Mouse (Mus musculus): ENCODE results near the gene Scd2. TPM values are rescaled to one million over a fixed set of nuclear protein-coding genes. Genes with fewer than 3 reads are reported as not detected.

Scd2 gene
- total RNA-seq, 1 experiment = 284 TPM

DNA sequence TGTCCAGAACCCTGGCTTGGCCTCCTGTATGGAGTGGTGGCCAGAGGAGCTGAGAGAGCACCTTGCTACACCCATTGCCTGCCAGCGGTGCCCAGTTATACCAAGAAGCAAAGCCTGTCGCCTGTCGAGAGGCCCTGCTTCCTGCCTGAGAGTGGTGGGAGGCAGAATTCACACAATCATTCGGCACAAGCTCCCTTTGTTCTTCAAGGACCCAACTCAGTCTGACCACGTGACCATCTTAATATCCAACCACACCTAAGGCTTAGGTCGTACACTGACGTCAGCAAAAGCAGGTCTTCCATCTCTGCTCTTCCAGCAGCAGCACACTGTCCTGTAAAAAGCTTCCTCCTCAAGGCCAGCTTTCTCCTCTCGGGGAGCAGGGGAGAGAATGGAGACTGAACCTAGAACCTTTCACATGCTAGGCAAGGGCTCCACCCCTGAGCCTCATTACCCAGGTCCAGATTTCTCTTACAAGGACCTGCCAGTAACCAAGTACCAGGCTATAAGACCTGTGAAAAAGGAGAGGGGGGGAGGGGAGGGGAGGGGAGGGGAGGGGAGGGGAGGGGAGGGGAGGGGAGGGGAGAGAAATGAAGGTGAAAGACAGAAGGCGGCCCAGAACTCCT lies 10.8 kb upstream of the Scd2 start:
- in situ Hi-C loops (cut with MboI; ENCODE audit: low sequenced_read_pairs in 2 of 2, unreplicated experiment in 2 of 2) = no loop called here
- Histone ChIP-seq H3K4me3 (ENCODE audit: insufficient read depth in 1 of 2, low read depth in 1 of 2, low read length in 2 of 2, poor library complexity in 1 of 2, severe bottlenecking in 1 of 2) (peak overlapping the region; percentile 30 to 45; a peak in 2 of 4 replicates), H3K4me1 (ENCODE audit: control insufficient read depth in 2 of 2, insufficient read depth in 2 of 2, low read length in 2 of 2, poor library complexity in 1 of 2) (peaks cover 27 to 37% of the 10 kb centered on the region in 2 experiments), H3K9me3 (ENCODE audit: control insufficient read depth, insufficient read depth, low read depth, low read length) (no peaks in the 10 kb centered on the region), H3K9ac (ENCODE audit: insufficient read depth, low read depth, low read length, poor library complexity, severe bottlenecking) (peak overlapping the region; percentile 50), H3K36me3 (ENCODE audit: control insufficient read depth, insufficient read depth, low read length, poor library complexity, severe bottlenecking) (no peaks in the 10 kb centered on the region), H3K27ac (ENCODE audit: insufficient read depth, low read depth, low read length, poor library complexity, severe bottlenecking) (peak overlapping the region; percentile 73)
- no peak for TF ChIP-seq ZC3H11A (IDR thresholded peaks at IDR 0.05; ENCODE audit: borderline replicate concordance, low read depth, low read length)
- TF ChIP-seq ZNF384 (IDR thresholded peaks at IDR 0.05; ENCODE audit: low read depth, low read length) = no peak
- no peak for TF ChIP-seq CHD2 (IDR thresholded peaks at IDR 0.05; ENCODE audit: low read depth, low read length)
- TF ChIP-seq MAFK (IDR thresholded peaks at IDR 0.05; ENCODE audit: insufficient read depth, low read depth, low read length) = no peak
- TF ChIP-seq HCFC1 (IDR thresholded peaks at IDR 0.05; ENCODE audit: borderline replicate concordance, insufficient read depth, low read length) = no peak
- DNase-seq (ENCODE audit: low read depth, low spot score) = peak; percentile 75

DNA sequence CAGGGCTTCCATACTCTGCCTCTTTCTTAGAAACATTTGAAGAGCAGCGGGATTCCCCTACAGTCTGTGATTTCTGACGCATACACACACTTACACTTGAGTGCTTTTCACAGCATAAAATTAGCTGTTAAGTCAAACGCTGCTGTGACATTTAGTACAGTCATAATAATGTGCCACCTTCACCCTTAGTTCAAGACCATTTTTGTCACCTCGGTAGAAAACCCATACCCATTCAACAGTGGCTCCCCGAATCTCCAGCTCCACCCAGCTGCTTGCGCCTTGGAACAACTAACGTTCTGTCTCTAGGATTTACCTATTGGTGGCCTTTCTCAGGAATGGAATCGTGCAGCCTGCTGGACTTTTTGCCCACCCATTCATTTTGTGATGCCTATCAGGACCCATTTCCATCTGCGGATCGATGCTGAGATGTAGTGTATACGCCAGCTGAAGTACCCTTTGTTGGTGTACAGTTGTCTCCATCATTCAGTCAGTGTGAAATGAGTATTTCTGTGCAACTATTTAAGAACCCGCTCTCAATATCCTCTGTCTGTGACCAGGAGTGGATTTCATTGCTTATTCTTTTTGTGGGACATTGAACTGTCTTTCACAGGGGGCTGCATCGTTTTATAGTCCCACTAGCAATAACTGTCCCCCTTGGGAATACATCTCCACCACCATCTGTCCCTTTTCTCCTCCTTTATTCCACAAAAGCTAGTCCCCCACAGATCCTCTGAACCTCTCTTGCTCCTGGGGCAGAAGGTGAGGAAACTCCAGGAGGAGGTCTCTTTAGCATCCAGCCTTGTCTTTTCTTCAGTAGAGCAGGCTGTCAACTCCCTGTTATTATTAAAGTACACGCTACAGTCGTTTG lies 10.1 kb upstream of the Scd2 start:
- TF ChIP-seq MAFK (IDR thresholded peaks at IDR 0.05; ENCODE audit: insufficient read depth, low read depth, low read length) = no peak
- no peak for TF ChIP-seq ZNF384 (IDR thresholded peaks at IDR 0.05; ENCODE audit: low read depth, low read length)
- in situ Hi-C loops (cut with MboI; ENCODE audit: low sequenced_read_pairs in 2 of 2, unreplicated experiment in 2 of 2) = no loop called here
- peaks cover 26 to 34% of the 10 kb centered on the region in 2 experiments for H3K4me1 ChIP-seq (ENCODE audit: control insufficient read depth in 2 of 2, insufficient read depth in 2 of 2, low read length in 2 of 2, poor library complexity in 1 of 2)

DNA sequence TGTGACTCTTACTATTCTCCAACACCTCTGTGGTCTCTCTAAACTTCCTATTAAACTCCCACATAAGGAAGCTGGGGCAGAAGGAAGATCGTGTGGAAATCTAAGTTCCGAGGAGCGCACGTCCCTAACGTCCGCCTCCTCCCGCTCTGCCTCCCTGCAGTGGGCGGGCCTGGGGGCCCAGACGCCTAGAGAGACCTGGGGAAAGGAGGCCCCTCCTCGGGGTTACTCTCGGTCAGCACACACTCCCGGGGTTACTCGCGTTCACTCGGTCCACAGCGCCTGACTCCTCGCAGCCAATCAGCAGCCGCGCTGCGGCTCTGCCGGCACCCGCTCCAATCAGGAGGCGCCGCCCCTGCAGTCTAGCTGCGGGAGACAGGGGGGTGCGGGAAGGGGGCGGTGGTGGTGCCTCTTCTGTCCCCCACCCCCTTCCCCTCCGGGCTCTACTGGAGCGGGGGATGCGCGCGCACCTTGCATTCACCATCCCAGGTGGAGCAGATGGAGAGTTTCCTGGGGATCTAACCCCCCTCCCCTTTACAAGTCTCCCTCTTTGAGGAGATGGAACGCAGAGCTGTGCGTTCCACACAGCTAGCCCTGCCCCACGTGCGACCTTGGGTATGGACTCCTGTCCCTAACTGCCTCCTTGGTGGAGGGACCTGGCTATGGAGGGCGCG lies 9.3 kb upstream of the Scd2 start:
- Histone ChIP-seq H3K4me3 (ENCODE audit: insufficient read depth in 1 of 2, low read depth in 1 of 2, low read length in 2 of 2, poor library complexity in 1 of 2, severe bottlenecking in 1 of 2) (peak overlapping the region; percentile 63 to 74), H3K4me1 (ENCODE audit: control insufficient read depth in 2 of 2, insufficient read depth in 2 of 2, low read length in 2 of 2, poor library complexity in 1 of 2) (peaks cover 24 to 28% of the 10 kb centered on the region in 2 experiments), H3K9me3 (ENCODE audit: control insufficient read depth, insufficient read depth, low read depth, low read length) (no peaks in the 10 kb centered on the region), H3K9ac (ENCODE audit: insufficient read depth, low read depth, low read length, poor library complexity, severe bottlenecking) (peak overlapping the region; percentile 82), H3K27ac (ENCODE audit: insufficient read depth, low read depth, low read length, poor library complexity, severe bottlenecking) (peak overlapping the region; percentile 87), H3K36me3 (ENCODE audit: control insufficient read depth, insufficient read depth, low read length, poor library complexity, severe bottlenecking) (no peaks in the 10 kb centered on the region)
- in situ Hi-C loops (cut with MboI; ENCODE audit: low sequenced_read_pairs in 2 of 2, unreplicated experiment in 2 of 2) = no loop called here
- no peak for TF ChIP-seq HCFC1 (IDR thresholded peaks at IDR 0.05; ENCODE audit: borderline replicate concordance, insufficient read depth, low read length)
- peak; percentile 99 for DNase-seq (ENCODE audit: low read depth, low spot score)

More for the DNA sequence above, 10.1 kb upstream of the Scd2 start:
- Histone ChIP-seq H3K9ac (ENCODE audit: insufficient read depth, low read depth, low read length, poor library complexity, severe bottlenecking) (peak overlapping the region; percentile 3; the same call in 1 of the 2 replicates), H3K4me3 (ENCODE audit: insufficient read depth in 1 of 2, low read depth in 1 of 2, low read length in 2 of 2, poor library complexity in 1 of 2, severe bottlenecking in 1 of 2) (peak overlapping the region in 1 of 2 experiments; percentile 62; a peak in 2 of 4 replicates), H3K27ac (ENCODE audit: insufficient read depth, low read depth, low read length, poor library complexity, severe bottlenecking) (peak overlapping the region; percentile 23; the same call in 1 of the 2 replicates), H3K9me3 (ENCODE audit: control insufficient read depth, insufficient read depth, low read depth, low read length) (no peaks in the 10 kb centered on the region), H3K36me3 (ENCODE audit: control insufficient read depth, insufficient read depth, low read length, poor library complexity, severe bottlenecking) (no peaks in the 10 kb centered on the region)
- no peak for DNase-seq (ENCODE audit: low read depth, low spot score)

DNA sequence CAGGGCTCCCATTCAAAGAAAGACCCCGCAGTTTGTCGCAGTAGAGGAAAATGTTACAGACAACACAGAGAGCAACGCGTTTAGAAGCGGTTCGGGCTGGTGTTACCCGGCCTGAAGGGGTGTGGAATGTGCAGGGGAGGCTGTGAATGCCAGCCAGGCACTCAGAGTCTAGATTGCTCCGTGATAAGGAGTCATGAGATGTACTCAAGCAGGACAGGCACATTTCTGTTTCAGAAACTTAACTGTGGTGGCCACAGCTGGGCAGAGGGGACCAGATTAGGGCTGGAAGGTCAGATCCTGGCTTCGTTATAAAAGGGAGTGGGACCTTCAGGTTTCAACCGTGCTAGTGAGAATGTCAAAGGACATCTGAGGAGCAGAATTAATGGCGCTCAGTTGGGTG lies 8.8 kb upstream of the Scd2 start:
- TF ChIP-seq ZC3H11A (IDR thresholded peaks at IDR 0.05; ENCODE audit: borderline replicate concordance, low read depth, low read length) = no peak
- no peak for TF ChIP-seq ZNF384 (IDR thresholded peaks at IDR 0.05; ENCODE audit: low read depth, low read length)
- no peak for TF ChIP-seq HCFC1 (IDR thresholded peaks at IDR 0.05; ENCODE audit: borderline replicate concordance, insufficient read depth, low read length)
- TF ChIP-seq MAFK (IDR thresholded peaks at IDR 0.05; ENCODE audit: insufficient read depth, low read depth, low read length) = no peak
- no peak for TF ChIP-seq CHD2 (IDR thresholded peaks at IDR 0.05; ENCODE audit: low read depth, low read length)
- no peaks in the 10 kb centered on the region for H3K36me3 ChIP-seq (ENCODE audit: control insufficient read depth, insufficient read depth, low read length, poor library complexity, severe bottlenecking)
- H3K9ac ChIP-seq (ENCODE audit: insufficient read depth, low read depth, low read length, poor library complexity, severe bottlenecking) = peak overlapping the region; percentile 82
- H3K9me3 ChIP-seq (ENCODE audit: control insufficient read depth, insufficient read depth, low read depth, low read length) = no peaks in the 10 kb centered on the region
- H3K27ac ChIP-seq (ENCODE audit: insufficient read depth, low read depth, low read length, poor library complexity, severe bottlenecking) = peak overlapping the region; percentile 87
- no peak for DNase-seq (ENCODE audit: low read depth, low spot score)
- in situ Hi-C loops (cut with MboI; ENCODE audit: low sequenced_read_pairs in 2 of 2, unreplicated experiment in 2 of 2) = no loop called here
- H3K4me3 ChIP-seq (ENCODE audit: insufficient read depth in 1 of 2, low read depth in 1 of 2, low read length in 2 of 2, poor library complexity in 1 of 2, severe bottlenecking in 1 of 2) = peak overlapping the region; percentile 63 to 74
- H3K4me1 ChIP-seq (ENCODE audit: control insufficient read depth in 2 of 2, insufficient read depth in 2 of 2, low read length in 2 of 2, poor library complexity in 1 of 2) = peaks cover 19 to 22% of the 10 kb centered on the region in 2 experiments
